Mouse (Mus musculus) intestine, embryonic 14.5 days (tissue): Measurements from ENCODE around the gene Upf3b. TPM values are rescaled to one million over a fixed set of nuclear protein-coding genes. Genes with fewer than 3 reads are reported as not detected.
"Not testable (repeated sequence)": the region's sequence is repeated elsewhere in the genome, so short reads cannot be mapped to it uniquely, and the experiment has no call there.

Experiments used
- ATAC-seq: fragments of 200-750 bp; cut with Nextera tagmentation; replicated peaks from 2 replicates; pipeline ENCODE4 v1.8.0; 2017; ENCODE audit warnings: low read depth, moderate number of reproducible peaks, moderate TSS enrichment, moderate library complexity; ENCODE audit not compliant: low FRiP score, low TSS enrichment
- DNase-seq: peaks from one replicate; pipeline ENCODE4 v3.0.0-alpha.2; 2018; ENCODE audit warnings: low spot score
- H3K27ac ChIP-seq: fragments of 300-500 bp; sonication (generic); 2 replicates; pipeline ENCODE4 v1.5.1; 2014; ENCODE audit warnings: low read depth, mild to moderate bottlenecking, control low read depth
- H3K27me3 ChIP-seq: fragments of 300-500 bp; sonication (generic); replicated peaks from 2 replicates; pipeline ENCODE4 v1.6.1; 2014; ENCODE audit warnings: low read length, control low read depth; ENCODE audit not compliant: control insufficient read depth, insufficient read depth
- H3K36me3 ChIP-seq: fragments of 300-500 bp; sonication (generic); 2 replicates; pipeline ENCODE4 v1.6.1; 2014; ENCODE audit warnings: low read length, control low read depth; ENCODE audit not compliant: control insufficient read depth, insufficient read depth
- H3K4me1 ChIP-seq: fragments of 300-500 bp; sonication (generic); replicated peaks from 2 replicates; pipeline ENCODE4 v1.6.1; 2014; ENCODE audit warnings: low read length, control low read depth, mixed read lengths; ENCODE audit not compliant: control insufficient read depth, insufficient read depth
- H3K4me2 ChIP-seq: fragments of 300-500 bp; sonication (generic); 2 replicates; pipeline ENCODE4 v1.6.1; 2014; ENCODE audit warnings: low read length
- H3K4me3 ChIP-seq: fragments of 300-500 bp; sonication (generic); 2 replicates; pipeline ENCODE4 v1.5.1; 2014; ENCODE audit warnings: low read depth, low read length, control low read depth, mixed read lengths
- H3K9ac ChIP-seq: fragments of 300-500 bp; sonication (generic); 2 replicates; pipeline ENCODE4 v1.6.1; 2014; ENCODE audit warnings: mild to moderate bottlenecking, low read length
- H3K9me3 ChIP-seq: fragments of 300-500 bp; sonication (generic); 2 replicates; pipeline ENCODE4 v1.6.1; 2016; ENCODE audit warnings: low read length, control low read depth; ENCODE audit not compliant: control insufficient read depth
- WGBS: fragments of 180-500 bp; shearing (Covaris S2); extraction: QIAGEN DNeasy Blood & Tissue Kit; methylation state at CpG from one replicate; pipeline ENCODE4 v1.1.7; 2014; 5-methylcytosine and 5-hydroxymethylcytosine counted together
- polyA plus RNA-seq: library from polyadenylated mRNA; unstranded; fragments of >200 nt; fragmentation: Nextera tagmentation; extraction: Ambion mirVana; gene quantifications from 2 replicates; pipeline ENCODE4 v1.2.1, GENCODE M21; 2014

Gene Upf3b
- polyA plus RNA-seq, result 16.7 and 18.6 TPM in 2 replicates

DNA sequence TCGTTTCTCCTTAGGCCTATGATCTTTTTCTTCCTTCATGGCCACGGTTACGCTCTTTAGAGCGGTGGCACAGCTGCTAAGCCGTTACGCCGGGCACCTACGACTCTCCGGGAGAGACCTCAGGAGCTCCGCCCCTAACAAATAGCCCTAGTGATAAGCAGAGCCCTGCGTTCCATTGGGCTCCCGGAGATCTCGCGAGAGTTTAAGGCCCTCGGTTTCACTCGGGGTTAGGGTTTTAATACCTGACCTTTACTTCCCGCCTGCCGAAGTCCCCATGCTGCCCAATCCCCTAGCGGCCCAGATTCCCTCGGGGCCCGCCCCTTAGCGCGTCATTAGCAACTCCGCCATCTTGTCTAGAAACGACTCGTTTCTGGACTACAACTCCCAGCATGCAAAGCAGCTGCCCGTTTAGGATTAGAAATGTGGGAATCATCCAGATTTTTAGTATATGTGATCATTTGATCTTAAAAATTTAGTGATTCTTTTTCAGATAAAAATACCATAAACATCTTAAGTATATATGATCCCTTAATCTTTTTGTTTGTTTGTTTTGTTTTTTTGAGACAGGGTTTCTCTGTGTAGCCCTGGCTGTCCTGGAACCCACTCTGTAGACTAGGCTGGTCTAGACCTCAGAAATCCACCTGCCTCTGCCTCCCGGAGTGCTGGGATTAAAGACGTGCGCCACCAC lies at the start of gene Upf3b:
Upf3b (minus strand) TSS at position 130 of the 688 bp plus-strand sequence.
- H3K4me1 ChIP-seq, result no peaks in the 10 kb centered on the region
- peak within 1 kb of the TSS; percentile 57 for H3K4me3 ChIP-seq
- H3K27ac ChIP-seq, result peak within 1 kb of the TSS; percentile 80
- WGBS, result 18% methylated on average over 30 of the region's 30 CpGs
- peaks cover 4% of the 10 kb centered on the region; the same call in 1 of the 2 replicates for H3K36me3 ChIP-seq
- H3K27me3 ChIP-seq, result no peaks in the 10 kb centered on the region
- H3K4me2 ChIP-seq, result peak within 1 kb of the TSS; percentile 68
- no peaks in the 10 kb centered on the region for H3K9me3 ChIP-seq
- ATAC-seq, result peak; percentile 99
- DNase-seq, result peak; percentile 90
- peak within 1 kb of the TSS; percentile 59 for H3K9ac ChIP-seq

DNA sequence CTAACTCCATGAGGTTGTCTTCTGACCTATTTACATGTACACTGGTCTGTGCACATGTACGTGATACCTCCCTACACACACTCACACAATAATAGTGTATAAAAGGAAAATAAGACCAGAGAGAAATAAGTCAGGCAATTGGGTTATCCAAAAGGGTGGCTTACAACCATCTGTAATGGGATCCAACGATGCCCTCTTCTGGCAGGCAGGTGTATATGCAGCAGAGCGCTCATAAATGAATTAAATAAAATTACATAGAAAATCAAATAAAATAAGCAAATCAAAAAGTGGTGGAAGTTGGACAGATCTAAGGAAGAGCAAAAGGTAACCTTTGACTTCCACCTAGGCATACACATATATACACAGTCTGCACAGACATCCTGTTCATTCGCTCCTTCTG lies 47.7 kb upstream of the Upf3b start:
- Histone ChIP-seq H3K4me2 (no peak overlapping the region), H3K27ac (no peak overlapping the region), H3K4me1 (no peaks in the 10 kb centered on the region), H3K36me3 (peaks cover 4% of the 10 kb centered on the region; the same call in 1 of the 2 replicates), H3K9ac (no peak overlapping the region), H3K27me3 (no peaks in the 10 kb centered on the region), H3K4me3 (no peak overlapping the region), H3K9me3 (no peaks in the 10 kb centered on the region)
- ATAC-seq (no peak), DNase-seq (no peak)
- 59% methylated on average over 4 of the region's 4 CpGs for WGBS

DNA sequence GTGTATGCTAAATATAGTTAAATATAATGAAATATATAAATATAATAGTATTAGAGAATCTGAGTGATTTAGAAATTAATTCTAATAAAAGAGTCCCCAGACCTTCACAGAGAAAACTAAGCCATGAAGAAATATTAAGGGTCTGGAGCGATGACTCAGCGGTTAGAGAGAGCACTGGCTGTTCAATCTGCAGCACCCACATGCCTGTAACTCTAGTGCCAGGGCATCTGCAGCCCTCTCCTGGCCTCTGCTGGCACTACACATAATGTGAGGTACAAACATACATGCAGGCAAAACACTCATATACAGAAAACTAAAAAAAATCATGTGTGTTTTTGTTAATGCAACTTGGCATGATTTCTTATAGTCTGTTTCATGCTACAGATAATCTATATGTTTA lies 34.8 kb upstream of the Upf3b start:
- Histone ChIP-seq H3K9me3 (no peaks in the 10 kb centered on the region), H3K36me3 (peaks cover 22% of the 10 kb centered on the region), H3K4me1 (no peaks in the 10 kb centered on the region), H3K4me2 (no peak overlapping the region), H3K27me3 (no peaks in the 10 kb centered on the region), H3K27ac (no peak overlapping the region), H3K9ac (no peak overlapping the region), H3K4me3 (no peak overlapping the region)
- ATAC-seq (no peak), DNase-seq (no peak)
- 98% methylated on average over 2 of the region's 2 CpGs for WGBS

DNA sequence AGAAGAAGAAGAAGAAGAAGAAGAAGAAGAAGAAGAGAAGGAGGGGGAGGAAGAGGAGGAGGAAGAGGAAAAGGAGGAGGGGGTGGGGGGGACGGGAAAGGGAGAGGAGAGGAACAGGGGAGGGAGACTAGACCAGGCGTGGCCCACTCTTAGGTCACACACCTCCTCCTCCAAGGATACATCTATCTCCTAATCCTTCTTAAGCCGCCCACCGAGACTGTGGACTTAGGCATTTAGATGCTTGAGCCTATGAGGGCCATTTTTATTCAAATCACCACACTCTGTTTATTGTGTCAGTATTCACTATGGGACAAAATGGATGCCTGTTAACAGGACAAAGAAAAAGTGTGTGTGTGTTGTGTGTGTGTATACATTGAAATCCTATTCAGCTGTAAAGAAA lies 34.4 kb upstream of the Upf3b start:
- not testable (repeated sequence) for H3K4me3 ChIP-seq, H3K27me3 ChIP-seq, DNase-seq, H3K27ac ChIP-seq, H3K9me3 ChIP-seq, H3K9ac ChIP-seq, ATAC-seq, H3K4me1 ChIP-seq, H3K4me2 ChIP-seq
- H3K36me3 ChIP-seq, result peaks cover 22% of the 10 kb centered on the region
- 94% methylated on average over 2 of the region's 4 CpGs for WGBS

DNA sequence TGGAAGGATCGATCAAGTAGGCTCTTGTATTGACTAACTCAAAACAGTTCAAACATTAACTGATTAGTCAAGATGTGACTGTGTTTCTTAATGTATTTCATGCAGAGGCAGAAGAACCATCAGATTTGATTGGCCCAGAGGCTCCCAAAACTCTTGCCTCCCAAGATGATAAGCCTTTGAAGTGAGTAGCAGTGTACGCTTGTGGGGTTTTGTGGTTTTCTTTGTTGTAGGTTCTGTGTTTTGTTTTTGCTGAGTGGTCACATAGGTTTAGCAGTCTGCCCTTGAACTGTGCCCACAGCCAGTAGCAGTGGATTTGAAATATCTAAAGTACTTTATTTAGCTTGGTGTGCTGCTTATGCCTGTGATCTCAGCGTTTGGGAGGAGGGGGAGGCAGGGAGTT lies 31.6 kb upstream of the Upf3b start:
- DNase-seq (no peak), ATAC-seq (no peak)
- H3K27me3 ChIP-seq, result no peaks in the 10 kb centered on the region
- H3K27ac ChIP-seq, result no peak overlapping the region
- 86% methylated on average over 3 of the region's 3 CpGs for WGBS
- H3K4me2 ChIP-seq, result no peak overlapping the region
- peaks cover 31% of the 10 kb centered on the region for H3K36me3 ChIP-seq
- no peak overlapping the region for H3K9ac ChIP-seq
- H3K4me1 ChIP-seq, result no peaks in the 10 kb centered on the region
- H3K4me3 ChIP-seq, result no peak overlapping the region
- H3K9me3 ChIP-seq, result no peaks in the 10 kb centered on the region

DNA sequence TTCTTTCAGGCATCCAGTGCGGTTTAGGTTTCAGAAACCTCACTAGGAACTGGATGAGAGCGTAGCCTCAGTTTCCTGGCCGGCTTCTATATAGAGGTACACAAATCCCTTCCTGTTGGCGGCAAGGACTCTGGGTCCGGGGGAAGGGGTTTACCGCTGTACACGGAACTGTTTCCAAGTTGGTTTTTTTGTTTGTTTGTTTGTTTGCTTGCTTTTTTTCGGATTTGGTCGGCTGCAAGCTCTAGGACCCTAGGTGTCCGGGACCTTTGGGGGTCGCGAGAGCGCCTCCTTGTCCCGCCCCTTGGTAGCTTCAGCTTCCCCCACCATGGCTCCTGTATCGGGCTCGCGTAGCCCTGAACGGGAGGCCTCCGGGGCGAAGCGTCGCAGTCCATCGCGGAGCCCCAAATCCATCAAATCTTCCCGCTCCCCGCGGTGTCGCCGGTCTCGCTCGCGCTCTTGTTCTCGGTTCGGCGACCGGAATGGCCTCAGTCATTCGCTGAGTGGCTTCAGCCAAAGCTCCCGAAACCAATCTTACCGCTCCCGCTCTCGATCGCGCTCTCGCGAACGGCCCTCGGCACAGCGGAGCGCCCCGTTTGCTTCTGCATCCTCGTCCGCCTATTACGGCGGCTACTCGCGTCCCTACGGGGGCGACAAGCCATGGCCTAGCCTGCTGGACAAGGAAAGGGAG lies 16.7 kb upstream of the Upf3b start, which contains the start of gene Nkap:
Nkap (plus strand) TSS at position 125 of the 688 bp plus-strand sequence.
- 14% methylated on average over 58 of the region's 58 CpGs for WGBS
- no peaks in the 10 kb centered on the region for H3K27me3 ChIP-seq
- peak within 1 kb of the TSS; percentile 55 for H3K4me2 ChIP-seq
- peak; percentile 85 for ATAC-seq
- peak within 1 kb of the TSS; percentile 61 for H3K27ac ChIP-seq
- H3K4me3 ChIP-seq, result peak within 1 kb of the TSS; percentile 60
- peak; percentile 88 for DNase-seq
- peaks cover 4% of the 10 kb centered on the region; the same call in 1 of the 2 replicates for H3K4me1 ChIP-seq
- H3K9me3 ChIP-seq, result no peaks in the 10 kb centered on the region
- peaks cover 4% of the 10 kb centered on the region for H3K36me3 ChIP-seq
- H3K9ac ChIP-seq, result peak within 1 kb of the TSS; percentile 75

DNA sequence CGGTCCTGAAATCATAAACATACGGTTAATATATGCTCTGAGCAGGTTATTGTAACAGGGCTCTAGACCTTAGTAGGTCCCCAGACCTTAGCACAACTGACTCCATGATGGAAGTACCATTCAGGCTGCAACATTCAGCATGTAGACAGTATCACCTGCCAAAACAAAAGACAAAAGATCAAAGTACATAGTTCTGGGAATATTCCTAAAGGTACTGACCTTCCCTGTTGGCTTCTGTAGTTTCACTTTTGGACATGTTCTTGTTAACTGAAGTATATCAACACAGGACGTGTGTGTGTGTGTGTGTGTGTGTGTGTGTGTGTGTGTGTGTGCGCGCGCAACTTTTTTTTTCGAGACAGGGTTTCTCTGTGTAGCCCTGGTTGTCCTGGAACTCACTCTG lies 15.4 kb upstream of the Upf3b start:
- Histone ChIP-seq H3K4me1 (peaks cover 4% of the 10 kb centered on the region; the same call in 1 of the 2 replicates), H3K36me3 (no peaks in the 10 kb centered on the region), H3K4me3 (no peak overlapping the region), H3K4me2 (no peak overlapping the region), H3K9me3 (no peaks in the 10 kb centered on the region), H3K9ac (no peak overlapping the region), H3K27ac (no peak overlapping the region), H3K27me3 (no peaks in the 10 kb centered on the region)
- DNase-seq, result no peak
- WGBS, result 91% methylated on average over 7 of the region's 7 CpGs
- ATAC-seq, result no peak

DNA sequence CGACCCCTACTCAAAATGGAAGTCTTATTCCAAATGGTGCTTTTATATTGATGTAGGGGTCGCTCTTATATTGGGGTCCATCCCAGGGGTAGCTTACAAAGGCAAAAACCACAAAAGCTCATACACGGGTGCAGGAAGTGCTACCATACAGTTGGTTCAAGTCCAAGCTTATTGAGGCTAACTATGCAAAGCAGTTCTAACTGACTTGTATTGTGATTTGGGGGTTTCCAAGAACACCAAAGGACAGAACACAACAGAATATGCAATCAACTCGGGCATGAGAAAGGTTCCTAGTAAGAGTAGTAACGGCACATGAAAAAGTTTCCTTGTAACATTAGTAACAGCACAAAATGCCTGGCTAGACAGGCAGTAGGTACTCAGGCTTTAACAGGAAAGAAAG lies 10.1 kb upstream of the Upf3b start:
- Histone ChIP-seq H3K36me3 (no peaks in the 10 kb centered on the region), H3K27me3 (no peaks in the 10 kb centered on the region), H3K4me2 (no peak overlapping the region), H3K9me3 (no peaks in the 10 kb centered on the region), H3K4me3 (no peak overlapping the region), H3K4me1 (no peaks in the 10 kb centered on the region), H3K9ac (no peak overlapping the region), H3K27ac (no peak overlapping the region)
- 71% methylated on average over 5 of the region's 5 CpGs for WGBS
- ATAC-seq (no peak), DNase-seq (no peak)
